Mouse (Mus musculus) kidney, postnatal 10 days (tissue): ENCODE results near the gene Phrf1.

Experiments
- DNase-seq: peaks from one replicate; pipeline ENCODE4 v3.0.0; 2021; ENCODE audit warnings: mixed read lengths

Gene Phrf1

GRCm38 (mm10) chr7:141228279-141229067, at the start of gene Phrf1:
Gene Phrf1, plus strand, starts transcription at chr7:141228784.
- peak; percentile 95 for DNase-seq

- no peak for DNase-seq
These were observed 40.4 kb upstream of the Phrf1 start for GRCm38 (mm10) chr7:141188194-141188593.

GRCm38 (mm10) chr7:141188733-141189132, 39.9 kb upstream of the Phrf1 start:
- no peak for DNase-seq

- no peak for DNase-seq
These were observed 38.4 kb upstream of the Phrf1 start for GRCm38 (mm10) chr7:141190220-141190619.

- peak; percentile 71 for DNase-seq
These were observed 37.5 kb upstream of the Phrf1 start for GRCm38 (mm10) chr7:141191036-141191435.

GRCm38 (mm10) chr7:141191796-141192685, 36.5 kb upstream of the Phrf1 start:
- DNase-seq = peak; percentile 26

- peak; percentile 33 for DNase-seq
These were observed 35.7 kb upstream of the Phrf1 start for GRCm38 (mm10) chr7:141192776-141193347.

GRCm38 (mm10) chr7:141193348-141193856, 35.2 kb upstream of the Phrf1 start:
- DNase-seq = peak; percentile 67

GRCm38 (mm10) chr7:141193948-141194347, 34.6 kb upstream of the Phrf1 start, which contains the start of the genes Hras and Lrrc56:
Gene Hras, minus strand, starts transcription at chr7:141194005.
Gene Lrrc56, plus strand, starts transcription at chr7:141194157.
- peak; percentile 99 for DNase-seq

- no peak for DNase-seq
These were observed 34.2 kb upstream of the Phrf1 start for GRCm38 (mm10) chr7:141194409-141194808.

GRCm38 (mm10) chr7:141194830-141195229, 33.8 kb upstream of the Phrf1 start:
- DNase-seq = peak; percentile 97

GRCm38 (mm10) chr7:141195754-141196153, 32.8 kb upstream of the Phrf1 start:
- no peak for DNase-seq

- no peak for DNase-seq
These were observed 31.8 kb upstream of the Phrf1 start for GRCm38 (mm10) chr7:141196619-141197282.

- DNase-seq = no peak
These were observed 30.5 kb upstream of the Phrf1 start for GRCm38 (mm10) chr7:141198121-141198520.

GRCm38 (mm10) chr7:141204546-141204945, 24.0 kb upstream of the Phrf1 start:
- DNase-seq = no peak

GRCm38 (mm10) chr7:141205504-141205903, 23.1 kb upstream of the Phrf1 start:
- DNase-seq = no peak

GRCm38 (mm10) chr7:141206182-141206937, 22.2 kb upstream of the Phrf1 start:
- no peak for DNase-seq

- DNase-seq = no peak
These were observed 19.1 kb upstream of the Phrf1 start for GRCm38 (mm10) chr7:141209526-141209925.

- no peak for DNase-seq
These were observed 18.4 kb upstream of the Phrf1 start for GRCm38 (mm10) chr7:141210137-141210536.

- no peak for DNase-seq
These were observed 17.9 kb upstream of the Phrf1 start for GRCm38 (mm10) chr7:141210606-141211131.

GRCm38 (mm10) chr7:141213133-141213532, 15.5 kb upstream of the Phrf1 start:
- DNase-seq = no peak
